Mouse (Mus musculus): ENCODE data around the gene Clptm1. TPM values are rescaled to one million over a fixed set of nuclear protein-coding genes. Genes with fewer than 3 reads are reported as not detected.

Clptm1 gene
- total RNA-seq, 2 experiments from 2014 or later = 34.3 to 34.8 TPM

Other genes starting within 250 kb of the Clptm1 start
- 4.3 and 8.8 TPM in 2 replicates for gene Mark4, start 206.2 kb downstream of the Clptm1 start, total RNA-seq (2015; ENCODE audit: low replicate concordance)
- gene Mark4, start 206.2 kb downstream of the Clptm1 start, total RNA-seq (2017; ENCODE audit: low replicate concordance) = 1.1 and 1.2 TPM in 2 replicates
- gene Exoc3l2, start 201.7 kb downstream of the Clptm1 start, total RNA-seq (2015; ENCODE audit: low replicate concordance) = not detected in 2 replicates
- not detected in 2 replicates for gene Exoc3l2, start 201.7 kb downstream of the Clptm1 start, total RNA-seq (2017; ENCODE audit: low replicate concordance)
- gene Bloc1s3, start 156.7 kb downstream of the Clptm1 start, total RNA-seq (2015; ENCODE audit: low replicate concordance) = 2.9 TPM in 2 replicates
- gene Bloc1s3, start 156.7 kb downstream of the Clptm1 start, total RNA-seq (2017; ENCODE audit: low replicate concordance) = 0.13 and 0.15 TPM in 2 replicates
- 12.6 and 31.9 TPM in 2 replicates for gene Trappc6a, start 156.6 kb downstream of the Clptm1 start, total RNA-seq (2015; ENCODE audit: low replicate concordance)
- gene Trappc6a, start 156.6 kb downstream of the Clptm1 start, total RNA-seq (2017; ENCODE audit: low replicate concordance) = 3.5 and 5.8 TPM in 2 replicates
- not detected in 2 replicates for gene Nkpd1, start 147.2 kb downstream of the Clptm1 start, total RNA-seq (2015; ENCODE audit: low replicate concordance)
- gene Nkpd1, start 147.2 kb downstream of the Clptm1 start, total RNA-seq (2017; ENCODE audit: low replicate concordance) = not detected in 2 replicates
- 51.1 and 51.5 TPM in 2 replicates for gene Ppp1r37, start 102.0 kb downstream of the Clptm1 start, total RNA-seq (2015; ENCODE audit: low replicate concordance)
- 54.5 and 74.7 TPM in 2 replicates for gene Ppp1r37, start 102.0 kb downstream of the Clptm1 start, total RNA-seq (2017; ENCODE audit: low replicate concordance)
- gene Zfp296, start 87.7 kb downstream of the Clptm1 start, total RNA-seq (2015; ENCODE audit: low replicate concordance) = not detected in 2 replicates
- gene Zfp296, start 87.7 kb downstream of the Clptm1 start, total RNA-seq (2017; ENCODE audit: low replicate concordance) = 1.7 TPM in 1 of 2 replicates, not detected in the other
- gene Gemin7, start 87.4 kb downstream of the Clptm1 start, total RNA-seq (2015; ENCODE audit: low replicate concordance) = 78.9 and 80.1 TPM in 2 replicates
- gene Gemin7, start 87.4 kb downstream of the Clptm1 start, total RNA-seq (2017; ENCODE audit: low replicate concordance) = 19.6 and 26.4 TPM in 2 replicates
- gene Clasrp, start 60.5 kb downstream of the Clptm1 start, total RNA-seq (2015; ENCODE audit: low replicate concordance) = 12.3 and 14.3 TPM in 2 replicates
- 19.9 and 45.4 TPM in 2 replicates for gene Clasrp, start 60.5 kb downstream of the Clptm1 start, total RNA-seq (2017; ENCODE audit: low replicate concordance)
- gene Relb, start 35.6 kb downstream of the Clptm1 start, total RNA-seq (2015; ENCODE audit: low replicate concordance) = 1.7 and 3.2 TPM in 2 replicates
- gene Relb, start 35.6 kb downstream of the Clptm1 start, total RNA-seq (2017; ENCODE audit: low replicate concordance) = 4.0 TPM in 1 of 2 replicates, not detected in the other
- 8.0 and 22.7 TPM in 2 replicates for gene Apoc2, start 12.9 kb upstream of the Clptm1 start, total RNA-seq (2015; ENCODE audit: low replicate concordance)
- not detected in 2 replicates for gene Apoc2, start 12.9 kb upstream of the Clptm1 start, total RNA-seq (2017; ENCODE audit: low replicate concordance)
- not detected in 2 replicates for gene Gm44805, start 16.4 kb upstream of the Clptm1 start, total RNA-seq (2015; ENCODE audit: low replicate concordance)
- not detected in 2 replicates for gene Gm44805, start 16.4 kb upstream of the Clptm1 start, total RNA-seq (2017; ENCODE audit: low replicate concordance)
- gene Apoc4, start 16.4 kb upstream of the Clptm1 start, total RNA-seq (2015; ENCODE audit: low replicate concordance) = not detected in 2 replicates
- not detected in 2 replicates for gene Apoc4, start 16.4 kb upstream of the Clptm1 start, total RNA-seq (2017; ENCODE audit: low replicate concordance)
- gene Apoc1, start 27.6 kb upstream of the Clptm1 start, total RNA-seq (2015; ENCODE audit: low replicate concordance) = 28.1 TPM in 1 of 2 replicates, not detected in the other
- gene Apoc1, start 27.6 kb upstream of the Clptm1 start, total RNA-seq (2017; ENCODE audit: low replicate concordance) = not detected in 2 replicates
- gene Apoe, start 34.2 kb upstream of the Clptm1 start, total RNA-seq (2015; ENCODE audit: low replicate concordance) = 49.9 and 66.0 TPM in 2 replicates
- 260 and 282 TPM in 2 replicates for gene Apoe, start 34.2 kb upstream of the Clptm1 start, total RNA-seq (2017; ENCODE audit: low replicate concordance)
- gene Tomm40, start 50.4 kb upstream of the Clptm1 start, total RNA-seq (2015; ENCODE audit: low replicate concordance) = 14.7 and 16.9 TPM in 2 replicates
- gene Tomm40, start 50.4 kb upstream of the Clptm1 start, total RNA-seq (2017; ENCODE audit: low replicate concordance) = 8.9 and 10.4 TPM in 2 replicates
- gene Nectin2, start 85.5 kb upstream of the Clptm1 start, total RNA-seq (2015; ENCODE audit: low replicate concordance) = not detected in 2 replicates
- gene Nectin2, start 85.5 kb upstream of the Clptm1 start, total RNA-seq (2017; ENCODE audit: low replicate concordance) = 0.64 TPM in 1 of 2 replicates, not detected in the other
- gene Bcam, start 106.0 kb upstream of the Clptm1 start, total RNA-seq (2015; ENCODE audit: low replicate concordance) = not detected in 2 replicates
- gene Bcam, start 106.0 kb upstream of the Clptm1 start, total RNA-seq (2017; ENCODE audit: low replicate concordance) = not detected in 2 replicates
- not detected in 2 replicates for gene Cblc, start 131.8 kb upstream of the Clptm1 start, total RNA-seq (2015; ENCODE audit: low replicate concordance)
- gene Cblc, start 131.8 kb upstream of the Clptm1 start, total RNA-seq (2017; ENCODE audit: low replicate concordance) = not detected in 2 replicates
- 15.5 and 21.3 TPM in 2 replicates for gene Bcl3, start 157.7 kb upstream of the Clptm1 start, total RNA-seq (2015; ENCODE audit: low replicate concordance)
- gene Bcl3, start 157.7 kb upstream of the Clptm1 start, total RNA-seq (2017; ENCODE audit: low replicate concordance) = 0.77 TPM in 1 of 2 replicates, not detected in the other
- not detected in 2 replicates for gene Gm19345, start 187.0 kb upstream of the Clptm1 start, total RNA-seq (2015; ENCODE audit: low replicate concordance)
- gene Gm19345, start 187.0 kb upstream of the Clptm1 start, total RNA-seq (2017; ENCODE audit: low replicate concordance) = not detected in 2 replicates
- not detected in 2 replicates for gene Ceacam16, start 196.3 kb upstream of the Clptm1 start, total RNA-seq (2015; ENCODE audit: low replicate concordance)
- gene Ceacam16, start 196.3 kb upstream of the Clptm1 start, total RNA-seq (2017; ENCODE audit: low replicate concordance) = not detected in 2 replicates
- gene Ceacam19, start 222.9 kb upstream of the Clptm1 start, total RNA-seq (2015; ENCODE audit: low replicate concordance) = not detected in 2 replicates
- gene Ceacam19, start 222.9 kb upstream of the Clptm1 start, total RNA-seq (2017; ENCODE audit: low replicate concordance) = not detected in 2 replicates